Mouse (Mus musculus) MEL (cell line): ENCODE data around the gene Cyb561d1. TPM values are rescaled to one million over a fixed set of nuclear protein-coding genes. Genes with fewer than 3 reads are reported as not detected.

ENCODE experiments used
- DNase-seq: peaks from one replicate; pipeline ENCODE4 v3.0.0; 2011; ENCODE audit warnings: low read depth, low spot score
- H3K27ac ChIP-seq: 2 replicates; pipeline ENCODE4 v1.5.1; 2012; ENCODE audit warnings: low read depth, mild to moderate bottlenecking, control low read depth, low read length, moderate library complexity; ENCODE audit not compliant: control insufficient read depth
- H3K27me3 ChIP-seq, 2 experiments: fragments of 150-350 bp in 1 of 2; sonication (generic) in 1 of 2; 2 replicates each; pipeline ENCODE4 v1.6.1; 2012; ENCODE audit warnings: low read length in 2 of 2, mild to moderate bottlenecking in 2 of 2, improper control_type of control experiment in 1 of 2, moderate library complexity in 1 of 2; ENCODE audit not compliant: insufficient read depth in 2 of 2, control insufficient read depth in 1 of 2
- H3K36me3 ChIP-seq, 2 experiments: 2 replicates each; pipeline ENCODE4 v1.6.1; 2012 to 2014; ENCODE audit warnings: low read length in 2 of 2, improper control_type of control experiment in 1 of 2, inconsistent platforms in 1 of 2, mild to moderate bottlenecking in 1 of 2; ENCODE audit not compliant: insufficient read depth in 2 of 2, control insufficient read depth in 1 of 2
- H3K4me1 ChIP-seq, 2 experiments: fragments of 150-350 bp in 1 of 2; sonication (generic) in 1 of 2; 2 replicates each; pipeline ENCODE4 v1.6.1; 2012; ENCODE audit warnings: low read length in 2 of 2, improper control_type of control experiment in 1 of 2, mild to moderate bottlenecking in 1 of 2; ENCODE audit not compliant: insufficient read depth in 2 of 2, control insufficient read depth in 1 of 2
- H3K4me3 ChIP-seq, 2 experiments: fragments of 150-350 bp in 1 of 2; sonication (generic) in 1 of 2; 2 replicates each; pipeline ENCODE4 v1.5.1; 2012; ENCODE audit warnings: low read depth in 2 of 2, low read length in 2 of 2, mild to moderate bottlenecking in 2 of 2, moderate library complexity in 2 of 2, control low read depth in 1 of 2, improper control_type of control experiment in 1 of 2; ENCODE audit not compliant: control insufficient read depth in 1 of 2, insufficient read depth in 1 of 2
- H3K79me2 ChIP-seq: 2 replicates; pipeline ENCODE4 v1.6.1; 2012; ENCODE audit warnings: mild to moderate bottlenecking, low read length, moderate library complexity; ENCODE audit not compliant: control insufficient read depth, poor library complexity, insufficient read depth
- H3K9ac ChIP-seq: 2 replicates; pipeline ENCODE4 v1.6.1; 2012; ENCODE audit warnings: low read depth, mild to moderate bottlenecking, control low read depth, low read length, moderate library complexity; ENCODE audit not compliant: control insufficient read depth, poor library complexity, severe bottlenecking
- H3K9me3 ChIP-seq: fragments of 150-350 bp; sonication (generic); replicated peaks from 2 replicates; pipeline ENCODE4 v1.6.1; 2012; ENCODE audit warnings: mild to moderate bottlenecking, low read length, improper control_type of control experiment, moderate library complexity; ENCODE audit not compliant: insufficient read depth
- CHD2 ChIP-seq: IDR thresholded peaks from 2 replicates; pipeline ENCODE4 v1.6.1; 2011; ENCODE audit warnings: low read length, improper control_type of control experiment
- EP300 ChIP-seq, 2 experiments: IDR thresholded peaks; 2 replicates each; pipeline ENCODE4 v1.6.1; 2011; ENCODE audit warnings: improper control_type of control experiment in 2 of 2, low read length in 2 of 2, low read depth in 1 of 2, mild to moderate bottlenecking in 1 of 2
- GABPA ChIP-seq: IDR thresholded peaks from 2 replicates; pipeline ENCODE4 v1.6.1; 2012; ENCODE audit warnings: low read depth, mild to moderate bottlenecking, inconsistent platforms, low read length, improper control_type of control experiment, moderate library complexity
- GATA1 ChIP-seq: IDR thresholded peaks from 2 replicates; pipeline ENCODE4 v1.6.1; 2011; ENCODE audit warnings: low read depth, low read length, improper control_type of control experiment
- KAT2A ChIP-seq: conservative IDR thresholded peaks from 2 replicates; pipeline ENCODE4 v1.6.1; 2012; ENCODE audit warnings: low read depth, low read length, improper control_type of control experiment, inconsistent platforms
- MAFK ChIP-seq: IDR thresholded peaks from 2 replicates; pipeline ENCODE4 v1.6.1; 2011; ENCODE audit warnings: low read depth, mild to moderate bottlenecking, low read length, improper control_type of control experiment, borderline replicate concordance
- MAX ChIP-seq: IDR thresholded peaks from 2 replicates; pipeline ENCODE4 v1.6.1; 2011; ENCODE audit warnings: low read length, improper control_type of control experiment
- MEF2A ChIP-seq: IDR thresholded peaks from 2 replicates; pipeline ENCODE4 v1.6.1; 2014; ENCODE audit warnings: low read depth, mild to moderate bottlenecking, inconsistent platforms, low read length, improper control_type of control experiment; ENCODE audit not compliant: poor library complexity, insufficient replicate concordance, severe bottlenecking; ENCODE audit errors: extremely low read depth
- MYB ChIP-seq: IDR thresholded peaks from 2 replicates; pipeline ENCODE4 v1.6.1; 2011; ENCODE audit warnings: mild to moderate bottlenecking, low read depth, low read length, improper control_type of control experiment
- POLR2A ChIP-seq, 2 experiments: IDR thresholded peaks; 2 replicates each; pipeline ENCODE4 v1.6.1; 2011 to 2012; ENCODE audit warnings: low read length in 2 of 2, mild to moderate bottlenecking in 2 of 2, control low read depth in 1 of 2, improper control_type of control experiment in 1 of 2, low read depth in 1 of 2, moderate library complexity in 1 of 2; ENCODE audit not compliant: control insufficient read depth in 1 of 2, insufficient read depth in 1 of 2, poor library complexity in 1 of 2
- POLR2AphosphoS5 ChIP-seq: IDR thresholded peaks from 2 replicates; pipeline ENCODE4 v1.6.1; 2012; ENCODE audit warnings: low read depth, borderline replicate concordance, mild to moderate bottlenecking, inconsistent platforms, low read length, moderate library complexity, mixed read lengths
- RCOR1 ChIP-seq: IDR thresholded peaks from 2 replicates; pipeline ENCODE4 v1.6.1; 2012; ENCODE audit warnings: low read depth, mild to moderate bottlenecking, inconsistent platforms, low read length, improper control_type of control experiment
- SIN3A ChIP-seq: IDR thresholded peaks from 2 replicates; pipeline ENCODE4 v1.6.1; 2012; ENCODE audit warnings: low read length, improper control_type of control experiment, inconsistent platforms
- SMC3 ChIP-seq: IDR thresholded peaks from 2 replicates; pipeline ENCODE4 v1.6.1; 2011; ENCODE audit warnings: low read depth, low read length, improper control_type of control experiment
- TAL1 ChIP-seq: IDR thresholded peaks from 2 replicates; pipeline ENCODE4 v1.6.1; 2012; ENCODE audit warnings: mild to moderate bottlenecking, inconsistent platforms, low read length, moderate library complexity, mixed read lengths
- TBP ChIP-seq: IDR thresholded peaks from 2 replicates; pipeline ENCODE4 v1.8.0; 2011; ENCODE audit warnings: low read depth, low read length, improper control_type of control experiment
- TCF12 ChIP-seq: IDR thresholded peaks from 2 replicates; pipeline ENCODE4 v1.6.1; 2014; ENCODE audit warnings: low read depth, mild to moderate bottlenecking, inconsistent platforms, low read length, improper control_type of control experiment, moderate library complexity
- UBTF ChIP-seq: IDR thresholded peaks from 2 replicates; pipeline ENCODE4 v1.6.1; 2012; ENCODE audit warnings: low read depth, mild to moderate bottlenecking, inconsistent platforms, low read length, improper control_type of control experiment, moderate library complexity, borderline replicate concordance; ENCODE audit not compliant: insufficient read depth
- USF2 ChIP-seq, 2 experiments: IDR thresholded peaks; 2 replicates each; pipeline ENCODE4 v1.6.1; 2011 to 2012; ENCODE audit warnings: improper control_type of control experiment in 2 of 2, low read length in 2 of 2, borderline replicate concordance in 1 of 2, inconsistent platforms in 1 of 2, low read depth in 1 of 2, mild to moderate bottlenecking in 1 of 2; ENCODE audit not compliant: insufficient read depth in 1 of 2
- ZC3H11A ChIP-seq: IDR thresholded peaks from 2 replicates; pipeline ENCODE4 v1.6.1; 2012; ENCODE audit warnings: low read depth, mild to moderate bottlenecking, inconsistent platforms, low read length, improper control_type of control experiment
- ZNF384 ChIP-seq: IDR thresholded peaks from 2 replicates; pipeline ENCODE4 v1.6.1; 2012; ENCODE audit warnings: low read depth, mild to moderate bottlenecking, inconsistent platforms, low read length, improper control_type of control experiment
- polyA plus RNA-seq, 2 experiments: library from polyadenylated mRNA; stranded (reverse) in 1 of 2; unstranded in 1 of 2; fragments of >175 nt in 1 of 2; fragments of >200 nt in 1 of 2; gene quantifications; 2 replicates each; pipeline versions ENCODE4 v1.2.1 to v1.2.4; 2012; ENCODE audit warnings: low replicate concordance in 2 of 2, low read depth in 1 of 2; ENCODE audit not compliant: insufficient read length in 2 of 2, insufficient read depth in 1 of 2, missing spikeins in 1 of 2
- total RNA-seq: library from RNA; depleted of rRNA; stranded (reverse); fragments of 300-350 nt; gene quantifications from 2 replicates; pipeline ENCODE4 v1.2.3, GENCODE M21; 2012

Gene Cyb561d1
- total and polyA plus RNA-seq, 3 experiments = 3.6 to 5.9 TPM; not detected in 1

GRCm38 (mm10) chr3:108184742-108185141, 16.3 kb downstream of the Cyb561d1 start:
- TF ChIP-seq POLR2A (IDR thresholded peaks at IDR 0.05; ENCODE audit: control insufficient read depth in 1 of 2, insufficient read depth in 1 of 2, low read depth in 1 of 2, low read length in 2 of 2, poor library complexity in 1 of 2) = no peak
- no peak for TF ChIP-seq RCOR1
- TF ChIP-seq SMC3 = no peak
- TF ChIP-seq USF2 (IDR thresholded peaks at IDR 0.05; ENCODE audit: borderline replicate concordance in 1 of 2, insufficient read depth in 1 of 2, low read depth in 1 of 2, low read length in 2 of 2) = no peak
- TF ChIP-seq MEF2A = no peak
- no peak for TF ChIP-seq ZC3H11A
- TF ChIP-seq CHD2 = no peak
- no peak for TF ChIP-seq SIN3A
- TF ChIP-seq TAL1 = no peak
- no peak for TF ChIP-seq EP300 (IDR thresholded peaks at IDR 0.05; ENCODE audit: low read depth in 1 of 2, low read length in 2 of 2)
- no peak for TF ChIP-seq POLR2AphosphoS5
- no peak for TF ChIP-seq KAT2A
- TF ChIP-seq UBTF = no peak
- no peak for TF ChIP-seq ZNF384
- no peak for TF ChIP-seq GABPA
- TF ChIP-seq TCF12 = no peak
- TF ChIP-seq MAFK = no peak
- H3K79me2 ChIP-seq = peaks cover 3% of the 10 kb centered on the region; the same call in 1 of the 2 replicates
- H3K4me3 ChIP-seq = no peak overlapping the region
- H3K9me3 ChIP-seq = no peaks in the 10 kb centered on the region
- no peak overlapping the region for H3K9ac ChIP-seq
- DNase-seq = no peak
- peaks cover 0 to 11% of the 10 kb centered on the region in 2 experiments; a peak in 2 of 4 replicates for H3K4me1 ChIP-seq
- H3K27me3 ChIP-seq = peaks cover 8 to 9% of the 10 kb centered on the region in 2 experiments
- no peak overlapping the region for H3K27ac ChIP-seq
- H3K36me3 ChIP-seq = no peaks in the 10 kb centered on the region; a peak in 1 of 4 replicates

GRCm38 (mm10) chr3:108180514-108180913, 20.5 kb downstream of the Cyb561d1 start:
- Histone ChIP-seq H3K79me2 (no peaks in the 10 kb centered on the region), H3K9ac (no peak overlapping the region), H3K9me3 (no peaks in the 10 kb centered on the region), H3K36me3 (no peaks in the 10 kb centered on the region), H3K4me3 (no peak overlapping the region), H3K27me3 (peaks cover 10 to 13% of the 10 kb centered on the region in 2 experiments), H3K27ac (no peak overlapping the region), H3K4me1 (peaks cover 0 to 2% of the 10 kb centered on the region in 2 experiments; a peak in 1 of 4 replicates)
- TF ChIP-seq MAX (no peak), GABPA (no peak), UBTF (no peak), TBP (no peak), MYB (no peak), GATA1 (no peak)
- DNase-seq = no peak
